Mouse (Mus musculus) stomach, postnatal 0 days (tissue): ENCODE results near the gene Csnk1e.

ENCODE experiments used
- CTCF ChIP-seq: IDR thresholded peaks from 2 replicates; pipeline ENCODE4 v1.5.1; 2016; ENCODE audit warnings: antibody characterized with exemption, low read depth, mild to moderate bottlenecking, moderate library complexity
- EP300 ChIP-seq: optimal IDR thresholded peaks from 2 replicates; pipeline ENCODE3; 2016; ENCODE audit warnings: antibody characterized with exemption

- no peak for TF ChIP-seq CTCF
- TF ChIP-seq EP300, result no peak
Observed at GRCm38 (mm10) chr15:79404277-79404676, 51.1 kb downstream of the Csnk1e start.
